Mouse (Mus musculus) embryonic fibroblast, embryonic 13.5 days (primary cell): ENCODE data around the gene Rnf19b. TPM values are rescaled to one million over a fixed set of nuclear protein-coding genes. Genes with fewer than 3 reads are reported as not detected.

Source experiments
- H3K27ac ChIP-seq: 2 replicates; pipeline ENCODE4 v1.5.1; 2012; ENCODE audit warnings: low read length, control low read depth, inconsistent platforms; ENCODE audit not compliant: insufficient read depth
- H3K4me1 ChIP-seq: 2 replicates; pipeline ENCODE4 v1.6.1; 2011; ENCODE audit warnings: low read length; ENCODE audit not compliant: control insufficient read depth, insufficient read depth
- H3K4me3 ChIP-seq: 2 replicates; pipeline ENCODE4 v1.5.1; 2011; ENCODE audit warnings: mild to moderate bottlenecking, control low read depth, low read length; ENCODE audit not compliant: insufficient read depth
- CTCF ChIP-seq: IDR thresholded peaks from 2 replicates; pipeline ENCODE4 v1.5.1; 2011; ENCODE audit warnings: mild to moderate bottlenecking, control low read depth, low read length, moderate library complexity, borderline replicate concordance; ENCODE audit not compliant: insufficient read depth
- POLR2A ChIP-seq: IDR thresholded peaks from 2 replicates; pipeline ENCODE4 v1.6.1; 2011; ENCODE audit warnings: low read depth, mild to moderate bottlenecking, control low read depth, low read length, moderate library complexity
- polyA plus RNA-seq: library from polyadenylated mRNA; stranded (reverse); fragments of >200 nt; gene quantifications from 2 replicates; pipeline ENCODE4 v1.2.4, GENCODE M21; 2011; ENCODE audit warnings: low read depth; ENCODE audit not compliant: missing spikeins, insufficient read length

Rnf19b gene
- polyA plus RNA-seq, 1 experiment, result 49.7 TPM

DNA sequence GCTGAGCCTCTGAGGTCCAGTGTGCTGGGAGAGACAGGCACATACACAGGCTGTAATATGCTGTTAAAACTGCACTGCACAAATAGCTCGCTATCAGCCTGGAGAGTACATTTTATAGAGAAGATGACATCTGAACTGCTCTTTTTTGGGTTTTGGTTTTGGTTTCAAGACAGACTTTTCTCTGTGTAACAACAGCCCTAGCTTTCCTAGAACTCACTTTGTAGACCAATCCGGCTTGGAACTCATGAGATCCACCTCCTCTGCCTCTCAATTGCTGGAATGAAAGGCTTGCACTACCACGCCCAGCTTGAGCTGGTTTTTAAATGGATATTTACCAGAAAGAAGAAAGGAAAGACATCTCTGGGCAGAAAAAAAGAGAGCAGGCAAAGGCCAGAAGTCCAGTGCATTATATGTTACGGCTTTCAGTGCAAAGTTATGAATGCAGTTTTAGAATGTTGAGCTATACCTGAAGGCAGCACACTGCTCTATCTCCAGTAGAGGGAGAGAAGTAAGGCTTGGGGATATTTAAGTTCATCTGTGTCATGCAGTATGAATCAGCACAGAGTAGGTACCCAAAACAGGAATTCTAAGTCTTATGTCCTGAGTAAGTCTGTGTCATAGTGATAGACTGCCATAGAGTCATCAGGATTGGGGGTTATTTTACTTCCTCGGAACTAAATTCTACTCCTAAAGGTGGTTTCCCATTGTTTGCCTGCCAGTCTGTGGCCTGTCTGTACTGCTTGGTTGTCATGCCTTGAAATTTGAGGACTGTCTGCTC, 9.8 kb downstream of the Rnf19b start:
- Histone ChIP-seq H3K4me3 (no peak overlapping the region), H3K27ac (peak overlapping the region; percentile 89), H3K4me1 (peaks cover 9% of the 10 kb centered on the region)
- TF ChIP-seq CTCF (no peak), POLR2A (no peak)

DNA sequence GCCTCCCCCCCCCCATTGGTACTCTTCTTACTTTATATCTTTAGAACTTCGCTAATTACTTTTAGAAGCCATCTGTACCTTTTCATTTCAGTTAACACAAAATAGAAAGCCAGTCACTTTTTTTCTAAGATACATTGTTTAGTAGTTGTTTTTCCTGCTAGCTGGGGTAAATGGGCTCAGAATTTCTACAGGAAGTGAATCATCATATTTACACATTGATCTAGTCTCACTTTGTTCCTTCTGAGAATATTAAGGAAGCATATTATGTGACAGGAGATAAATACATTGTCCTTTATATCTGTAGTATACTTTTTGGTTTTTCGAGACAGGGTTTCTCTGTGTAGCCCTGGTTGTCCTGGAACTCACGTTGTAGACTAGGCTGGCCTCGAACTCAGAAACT, 10.8 kb downstream of the Rnf19b start:
- peaks cover 9% of the 10 kb centered on the region for H3K4me1 ChIP-seq
- peak overlapping the region; percentile 89 for H3K27ac ChIP-seq
- TF ChIP-seq POLR2A (no peak), CTCF (no peak)
- no peak overlapping the region for H3K4me3 ChIP-seq

DNA sequence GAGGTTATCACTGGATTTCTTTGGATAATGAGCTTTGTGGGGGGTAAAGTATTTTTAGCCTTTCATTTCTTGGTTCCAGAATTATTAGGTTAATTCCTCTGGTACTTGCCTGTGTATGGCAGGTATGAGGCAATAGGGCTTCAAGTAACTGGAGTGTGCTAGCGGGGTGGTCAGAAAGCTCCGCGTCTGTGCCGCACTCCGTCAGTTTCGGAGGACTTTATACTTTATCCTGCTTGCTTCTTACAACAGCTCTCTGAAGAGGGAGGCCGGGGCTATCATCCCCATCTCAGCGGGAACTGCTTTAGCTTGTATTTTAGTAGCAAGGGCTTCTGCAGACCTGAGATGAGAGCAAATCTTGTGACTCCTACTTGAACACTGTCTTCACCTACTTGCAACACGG, 21.1 kb downstream of the Rnf19b start:
- H3K4me1 ChIP-seq, result peaks cover 14% of the 10 kb centered on the region
- no peak for TF ChIP-seq POLR2A
- no peak for TF ChIP-seq CTCF
- no peak overlapping the region for H3K4me3 ChIP-seq
- no peak overlapping the region for H3K27ac ChIP-seq

DNA sequence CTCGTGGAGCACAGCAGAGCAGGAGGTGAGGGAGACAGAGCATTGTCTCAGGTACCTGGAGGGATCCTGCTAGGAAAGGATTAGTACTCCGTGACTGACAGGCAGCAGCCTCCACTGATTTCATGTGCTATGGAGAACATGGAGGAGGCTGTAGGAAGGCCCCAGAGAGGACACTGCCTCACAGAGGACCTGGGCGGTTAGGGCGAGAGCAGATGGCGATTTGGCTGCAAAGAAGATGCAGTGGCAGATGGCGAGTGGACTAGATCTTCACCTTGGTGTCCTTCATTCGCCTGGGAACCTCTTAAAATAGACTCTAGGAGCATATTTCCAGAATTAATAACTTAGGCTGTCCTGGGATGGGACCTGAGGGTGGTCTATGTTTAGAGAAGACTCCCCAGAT, 23.0 kb downstream of the Rnf19b start:
- Histone ChIP-seq H3K4me3 (no peak overlapping the region), H3K4me1 (peaks cover 14% of the 10 kb centered on the region), H3K27ac (peak overlapping the region; percentile 81)
- no peak for TF ChIP-seq CTCF
- TF ChIP-seq POLR2A, result no peak

DNA sequence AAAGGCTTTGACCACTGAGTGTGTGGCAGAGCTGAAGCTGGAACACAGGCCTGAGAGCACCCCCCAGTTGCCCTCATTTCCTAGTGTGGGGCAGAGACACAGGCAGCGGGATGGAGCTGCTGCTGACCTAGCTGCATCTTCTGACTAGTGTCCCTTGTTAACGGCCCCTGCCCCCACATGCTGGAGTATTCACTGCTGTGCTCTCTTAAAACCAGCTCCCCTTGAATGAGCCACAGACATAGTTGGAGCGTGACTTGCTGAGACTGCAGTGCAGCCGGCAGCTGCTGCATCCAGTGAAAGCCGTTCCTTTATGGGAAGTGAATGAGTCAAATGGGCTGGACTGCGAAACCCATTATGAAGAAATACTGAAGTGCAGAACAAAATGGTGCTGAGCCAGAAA, 23.4 kb downstream of the Rnf19b start:
- no peak overlapping the region for H3K4me3 ChIP-seq
- peaks cover 14% of the 10 kb centered on the region for H3K4me1 ChIP-seq
- peak overlapping the region; percentile 91 for H3K27ac ChIP-seq
- TF ChIP-seq POLR2A, result no peak
- TF ChIP-seq CTCF, result no peak

DNA sequence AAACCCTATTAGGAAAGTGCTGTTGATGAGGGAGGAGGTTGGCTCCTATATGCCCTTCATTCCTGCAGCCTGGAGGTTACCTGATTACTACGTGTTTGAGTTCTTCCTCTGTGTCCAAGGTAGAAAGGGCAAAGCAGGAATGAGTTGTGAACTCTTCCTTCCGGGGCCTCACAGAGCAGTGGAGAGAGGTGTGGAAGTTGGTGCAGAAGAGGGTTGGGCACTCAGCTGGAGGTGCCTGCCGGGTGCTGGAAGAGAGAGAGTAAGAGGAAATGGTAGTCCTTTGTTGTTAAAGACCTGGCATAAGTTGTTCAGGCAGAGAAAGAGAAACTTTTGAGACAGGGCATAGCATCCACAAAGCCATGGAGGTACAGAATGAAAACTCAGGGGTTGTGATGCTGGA, 23.9 kb downstream of the Rnf19b start:
- no peak overlapping the region for H3K4me3 ChIP-seq
- H3K27ac ChIP-seq, result peak overlapping the region; percentile 91
- TF ChIP-seq CTCF (no peak), POLR2A (no peak)
- peaks cover 14% of the 10 kb centered on the region for H3K4me1 ChIP-seq

DNA sequence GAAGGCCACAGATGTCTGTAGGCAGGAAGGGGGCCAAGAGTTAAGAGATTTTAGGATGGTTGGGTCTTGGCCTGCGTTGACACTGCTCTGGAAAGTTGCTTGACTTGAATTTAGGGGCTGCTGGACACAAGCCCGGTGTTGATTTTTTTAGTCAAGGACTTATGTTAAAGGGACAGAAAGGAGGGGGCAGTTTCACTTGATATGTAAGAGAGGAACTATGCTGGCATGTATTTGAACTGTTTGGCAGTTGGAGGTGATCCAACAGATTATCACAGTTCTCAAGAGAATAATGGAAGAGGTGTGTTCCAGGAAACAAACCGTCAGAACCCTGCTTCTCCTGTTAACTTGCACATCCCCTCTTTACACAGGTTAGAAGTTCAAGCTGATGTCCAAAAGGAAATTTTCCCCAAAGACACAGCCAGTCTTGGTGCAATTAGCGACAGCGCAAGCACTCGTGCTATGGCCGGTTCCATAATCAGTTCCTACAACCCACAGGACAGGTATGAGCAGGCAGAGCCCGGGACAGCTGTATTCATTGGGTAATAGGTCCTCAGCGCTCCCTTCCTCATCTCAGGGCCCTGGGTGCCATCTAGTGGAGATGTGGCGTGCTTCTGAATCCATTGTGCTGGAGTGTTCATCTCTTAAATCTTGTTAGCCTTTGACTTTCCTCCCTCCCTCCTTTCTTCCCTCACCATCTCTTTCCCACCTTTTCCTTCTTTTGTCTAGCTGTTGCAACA, 24.5 kb downstream of the Rnf19b start:
- H3K27ac ChIP-seq, result peak overlapping the region; percentile 91

DNA sequence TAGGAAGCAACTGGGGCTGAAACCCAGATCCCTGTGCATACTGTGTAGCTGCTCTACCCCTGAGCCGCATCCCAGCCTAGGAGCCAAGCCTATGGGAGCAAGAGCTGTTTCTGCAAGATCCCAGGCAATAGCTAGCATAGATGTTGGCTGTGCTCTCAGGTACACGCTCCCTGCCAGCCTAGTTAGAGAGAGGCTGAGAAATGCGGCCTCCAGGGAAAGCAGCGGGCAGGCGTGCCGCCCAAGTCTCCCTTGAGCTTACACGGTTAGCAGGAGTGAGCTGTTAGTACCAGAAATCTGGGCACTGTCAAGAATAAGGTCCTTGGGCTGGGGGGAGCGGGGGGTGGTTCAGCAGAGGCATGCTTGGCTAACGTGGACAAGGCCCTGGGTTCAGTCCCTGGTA, 26.8 kb downstream of the Rnf19b start:
- TF ChIP-seq CTCF (no peak), POLR2A (no peak)
- Histone ChIP-seq H3K4me1 (peaks cover 14% of the 10 kb centered on the region), H3K4me3 (no peak overlapping the region), H3K27ac (no peak overlapping the region)

More for the DNA sequence above, 24.5 kb downstream of the Rnf19b start:
- TF ChIP-seq CTCF (peak; percentile 73; the same call in 1 of the 2 replicates), POLR2A (no peak)
- Histone ChIP-seq H3K4me3 (no peak overlapping the region), H3K4me1 (peaks cover 14% of the 10 kb centered on the region)

DNA sequence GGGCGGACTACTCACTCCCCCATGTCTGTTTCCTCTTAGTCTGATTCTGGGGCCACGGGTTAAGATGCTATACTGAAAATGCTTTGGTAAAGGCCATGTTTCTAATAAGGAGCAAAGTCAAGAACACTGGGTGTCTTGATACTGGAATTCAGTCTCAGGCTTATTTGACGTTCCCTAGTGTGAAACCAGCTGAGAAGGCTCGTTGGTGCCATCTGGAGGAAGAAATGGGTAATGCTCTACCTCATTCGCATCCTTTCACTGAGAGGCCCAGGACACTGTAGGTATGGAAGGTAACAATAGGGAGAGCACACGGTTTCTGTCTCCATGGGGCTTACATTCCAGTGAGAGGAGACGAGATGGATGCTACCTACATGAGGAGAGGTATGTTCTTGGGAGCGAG, 28.0 kb downstream of the Rnf19b start:
- TF ChIP-seq POLR2A, result no peak
- peak; percentile 4; the same call in 1 of the 2 replicates for TF ChIP-seq CTCF
- H3K27ac ChIP-seq, result no peak overlapping the region
- H3K4me1 ChIP-seq, result peaks cover 10% of the 10 kb centered on the region; the same call in 1 of the 2 replicates
- H3K4me3 ChIP-seq, result no peak overlapping the region

DNA sequence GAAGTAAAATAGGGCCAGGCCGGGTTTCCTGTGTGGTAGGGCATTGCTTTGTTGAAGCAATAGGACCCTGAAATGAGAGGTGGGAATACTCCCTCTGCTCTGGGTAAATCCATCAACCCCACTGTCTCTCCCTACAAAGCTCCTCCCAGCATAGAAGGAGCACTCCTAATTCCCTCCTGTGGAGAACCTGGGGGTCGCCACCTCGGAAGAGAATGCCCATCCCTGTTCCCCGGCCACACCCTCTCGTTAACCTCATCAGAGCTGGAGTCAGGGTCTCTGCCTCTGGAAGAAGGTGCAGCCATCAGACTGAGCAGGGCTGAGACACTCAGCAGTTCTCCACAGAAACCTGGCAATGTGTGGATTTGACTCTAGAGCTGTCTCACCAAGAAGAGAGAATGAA, 29.8 kb downstream of the Rnf19b start:
- Histone ChIP-seq H3K4me3 (no peak overlapping the region), H3K4me1 (no peaks in the 10 kb centered on the region), H3K27ac (no peak overlapping the region)
- TF ChIP-seq POLR2A (no peak), CTCF (no peak)
